24 mouse cellular contexts compared by ENCODE assay signal in genomic region chr2:143501760-143502159, GRCm38 (mm10). TPM values are rescaled to one million over a fixed set of nuclear protein-coding genes. Genes with fewer than 3 reads are reported as not detected.
DNase-seq lines count a peak whose midpoint lies in the region; ATAC-seq and TF ChIP-seq lines count a peak whose summit lies in the region.
"Had no signal": no experiment of that assay in that cellular context is flagged by ENCODE, and none has a peak within 500 bp of the region (broad histone marks: within the 10 kb centered on the region; RNA-seq: fewer than 3 reads in every experiment).

No protein-coding gene starts in this region.

- H3K9ac ChIP-seq in forebrain, embryonic 14.5 days (ENCODE audit: low read length): no peak overlapping the region
- H3K9ac ChIP-seq in forebrain, embryonic 13.5 days: no peak overlapping the region
- H3K9ac ChIP-seq in liver, postnatal 0 days (replicated peaks): no peak overlapping the region
- H3K9ac ChIP-seq in liver, embryonic 12.5 days: no peak overlapping the region
- no peak overlapping the region for H3K9ac ChIP-seq in midbrain, embryonic 12.5 days (replicated peaks)
- H3K9ac ChIP-seq in midbrain, embryonic 15.5 days: no peak overlapping the region
- H3K9ac ChIP-seq: embryonic facial prominence, embryonic 15.5 days; hindbrain, embryonic 15.5 days had no signal

- no peaks in the 10 kb centered on the region for H3K36me3 ChIP-seq in forebrain, embryonic 14.5 days (ENCODE audit: control insufficient read depth, insufficient read depth, low read length)
- no peaks in the 10 kb centered on the region for H3K36me3 ChIP-seq in forebrain, embryonic 13.5 days (ENCODE audit: poor library complexity, severe bottlenecking)
- H3K36me3 ChIP-seq in liver, postnatal 0 days (replicated peaks; ENCODE audit: insufficient read depth, low read length): no peaks in the 10 kb centered on the region
- H3K36me3 ChIP-seq in liver, embryonic 12.5 days: no peaks in the 10 kb centered on the region
- no peaks in the 10 kb centered on the region for H3K36me3 ChIP-seq in midbrain, embryonic 12.5 days
- no peaks in the 10 kb centered on the region for H3K36me3 ChIP-seq in midbrain, embryonic 15.5 days (replicated peaks)
- H3K36me3 ChIP-seq: embryonic facial prominence, embryonic 15.5 days; forebrain, embryonic 10.5 days; hindbrain, embryonic 10.5 days; hindbrain, embryonic 15.5 days had no signal

- H3K27me3 ChIP-seq in forebrain, embryonic 14.5 days (replicated peaks; ENCODE audit: control insufficient read depth, insufficient read depth, low read length): no peaks in the 10 kb centered on the region
- H3K27me3 ChIP-seq in forebrain, embryonic 13.5 days: no peaks in the 10 kb centered on the region
- H3K27me3 ChIP-seq in liver, postnatal 0 days (ENCODE audit: insufficient read depth, low read length): no peaks in the 10 kb centered on the region
- no peaks in the 10 kb centered on the region for H3K27me3 ChIP-seq in liver, embryonic 12.5 days (replicated peaks)
- no peaks in the 10 kb centered on the region for H3K27me3 ChIP-seq in midbrain, embryonic 12.5 days
- H3K27me3 ChIP-seq in midbrain, embryonic 15.5 days (replicated peaks): no peaks in the 10 kb centered on the region
- H3K27me3 ChIP-seq: embryonic facial prominence, embryonic 15.5 days; hindbrain, embryonic 15.5 days; Patski had no signal

- peak; percentile 8 for DNase-seq in forebrain, embryonic 14.5 days (ENCODE audit: low spot score)
- no peak for DNase-seq in liver, postnatal 0 days
- DNase-seq in ovary, postnatal 14 days (ENCODE audit: low spot score): no peak
- DNase-seq in thymus, postnatal 10 days (ENCODE audit: low spot score in 2 of 2): no peak
- DNase-seq: adrenal gland, adult 2 months; adrenal gland, postnatal 25 days; cerebellum, adult 11 months; cerebellum, adult 8-10 months; cerebellum, postnatal 25 days; gastrocnemius, postnatal 10 days; heart, adult 2 months had no signal

- H3K4me1 ChIP-seq in forebrain, embryonic 14.5 days (ENCODE audit: control insufficient read depth, insufficient read depth, low read length): no peaks in the 10 kb centered on the region
- H3K4me1 ChIP-seq in forebrain, embryonic 13.5 days: no peaks in the 10 kb centered on the region
- H3K4me1 ChIP-seq in liver, postnatal 0 days (ENCODE audit: insufficient read depth): no peaks in the 10 kb centered on the region
- no peaks in the 10 kb centered on the region for H3K4me1 ChIP-seq in liver, embryonic 12.5 days
- peaks cover 8% of the 10 kb centered on the region; the same call in 1 of the 2 replicates for H3K4me1 ChIP-seq in midbrain, embryonic 12.5 days
- H3K4me1 ChIP-seq in midbrain, embryonic 15.5 days: peaks cover 11% of the 10 kb centered on the region
- H3K4me1 ChIP-seq: embryonic facial prominence, embryonic 15.5 days; forebrain, embryonic 10.5 days; hindbrain, embryonic 10.5 days; hindbrain, embryonic 15.5 days had no signal

- no peak overlapping the region for H3K4me3 ChIP-seq in forebrain, embryonic 14.5 days (ENCODE audit: low read depth, low read length)
- H3K4me3 ChIP-seq in forebrain, embryonic 13.5 days: no peak overlapping the region
- no peak overlapping the region for H3K4me3 ChIP-seq in liver, postnatal 0 days (ENCODE audit: low read depth, low read length)
- H3K4me3 ChIP-seq in liver, embryonic 12.5 days: no peak overlapping the region
- no peak overlapping the region for H3K4me3 ChIP-seq in midbrain, embryonic 12.5 days
- no peak overlapping the region for H3K4me3 ChIP-seq in midbrain, embryonic 15.5 days
- H3K4me3 ChIP-seq: embryonic facial prominence, embryonic 15.5 days; erythroblast, embryonic 14.5 days; forebrain, embryonic 10.5 days; heart, adult 2 months; hindbrain, embryonic 10.5 days; hindbrain, embryonic 15.5 days had no signal

- no peak for TF ChIP-seq CTCF in liver, postnatal 0 days (IDR thresholded peaks at IDR 0.05; ENCODE audit: low read depth)

- no peak for TF ChIP-seq EP300 in liver, postnatal 0 days (IDR thresholded peaks at IDR 0.05; ENCODE audit: low read depth)

- no peak overlapping the region for H3K27ac ChIP-seq in forebrain, embryonic 14.5 days (ENCODE audit: low read depth, low read length)
- H3K27ac ChIP-seq in forebrain, embryonic 13.5 days: no peak overlapping the region
- H3K27ac ChIP-seq in liver, postnatal 0 days (ENCODE audit: low read depth): no peak overlapping the region
- no peak overlapping the region for H3K27ac ChIP-seq in liver, embryonic 12.5 days
- H3K27ac ChIP-seq in midbrain, embryonic 12.5 days (replicated peaks): peak overlapping the region; percentile 49
- peak overlapping the region; percentile 57 for H3K27ac ChIP-seq in midbrain, embryonic 15.5 days
- H3K27ac ChIP-seq: embryonic facial prominence, embryonic 15.5 days; forebrain, embryonic 10.5 days; heart, adult 2 months; hindbrain, embryonic 10.5 days; hindbrain, embryonic 15.5 days had no signal

- no peaks in the 10 kb centered on the region for H3K9me3 ChIP-seq in forebrain, embryonic 14.5 days (replicated peaks; ENCODE audit: control insufficient read depth, low read length)
- H3K9me3 ChIP-seq in forebrain, embryonic 13.5 days (replicated peaks): no peaks in the 10 kb centered on the region
- no peaks in the 10 kb centered on the region for H3K9me3 ChIP-seq in liver, postnatal 0 days (ENCODE audit: low read length)
- no peaks in the 10 kb centered on the region for H3K9me3 ChIP-seq in liver, embryonic 12.5 days (replicated peaks)
- H3K9me3 ChIP-seq in midbrain, embryonic 12.5 days: no peaks in the 10 kb centered on the region
- H3K9me3 ChIP-seq in midbrain, embryonic 15.5 days: no peaks in the 10 kb centered on the region
- H3K9me3 ChIP-seq: embryonic facial prominence, embryonic 15.5 days; forebrain, embryonic 10.5 days; hindbrain, embryonic 10.5 days; hindbrain, embryonic 15.5 days had no signal

- no peak for ATAC-seq in forebrain, embryonic 14.5 days
- no peak for ATAC-seq in forebrain, embryonic 13.5 days
- 0 out of 2 replicates have a peak, but pooled peaks have one; percentile 15 for ATAC-seq in liver, postnatal 0 days
- no peak for ATAC-seq in liver, embryonic 12.5 days
- peak; percentile 72 for ATAC-seq in midbrain, embryonic 12.5 days (ENCODE audit: low FRiP score, low read depth)
- ATAC-seq in midbrain, embryonic 15.5 days (replicated peaks): peak; percentile 77
- ATAC-seq: forebrain, embryonic 16.5 days; inflammation-experienced regulatory T-cells, adult 6 months; Patski had no signal

- H3K4me2 ChIP-seq in forebrain, embryonic 14.5 days (ENCODE audit: low read length): no peak overlapping the region
- H3K4me2 ChIP-seq in forebrain, embryonic 13.5 days: no peak overlapping the region
- no peak overlapping the region for H3K4me2 ChIP-seq in liver, postnatal 0 days (ENCODE audit: low read depth, low read length)
- H3K4me2 ChIP-seq in liver, embryonic 12.5 days: no peak overlapping the region
- no peak overlapping the region for H3K4me2 ChIP-seq in midbrain, embryonic 12.5 days (replicated peaks)
- no peak overlapping the region for H3K4me2 ChIP-seq in midbrain, embryonic 15.5 days
- H3K4me2 ChIP-seq: embryonic facial prominence, embryonic 15.5 days; heart, embryonic 11.5 days; hindbrain, embryonic 15.5 days had no signal

- 66% methylated on average over 5 of the region's 5 CpGs for WGBS in forebrain, embryonic 14.5 days
- 63% methylated on average over 5 of the region's 5 CpGs for WGBS in forebrain, embryonic 13.5 days
- 37% methylated on average over 5 of the region's 5 CpGs for WGBS in liver, postnatal 0 days (ENCODE audit: insufficient replicate concordance)
- 35% methylated on average over 5 of the region's 5 CpGs for WGBS in liver, embryonic 12.5 days (ENCODE audit: insufficient replicate concordance)
- 42% methylated on average over 5 of the region's 5 CpGs for WGBS in midbrain, embryonic 12.5 days
- 27% methylated on average over 5 of the region's 5 CpGs for WGBS in midbrain, embryonic 15.5 days

RNA-seq across cellular contexts. Expression of gene Pcsk2, which starts 44.2 kb away (rescaled TPM):
- polyA plus RNA-seq in forebrain, embryonic 14.5 days (2014; fragmentation: Nextera tagmentation; extraction: Ambion mirVana): 11.4 and 13.5 TPM in 2 replicates
- 6.4 and 7.2 TPM in 2 replicates for polyA plus RNA-seq in forebrain, embryonic 13.5 days (2015; fragmentation: Nextera tagmentation; extraction: Ambion mirVana)
- polyA plus RNA-seq in liver, postnatal 0 days (2015; fragmentation: Nextera tagmentation; extraction: Ambion mirVana): not detected in 2 replicates
- 0.07 and 0.12 TPM in 2 replicates for polyA plus RNA-seq in liver, embryonic 12.5 days (2016; fragmentation: Nextera tagmentation; extraction: Ambion mirVana)
- 12.7 and 14.3 TPM in 2 replicates for polyA plus RNA-seq in midbrain, embryonic 12.5 days (2016; fragmentation: Nextera tagmentation; extraction: Ambion mirVana)
- polyA plus RNA-seq in midbrain, embryonic 15.5 days (2015; fragmentation: Nextera tagmentation; extraction: Ambion mirVana): 30.0 and 30.6 TPM in 2 replicates
- polyA plus RNA-seq: erythroblast, embryonic 14.5 days; heart, adult 2 months; inflammation-experienced regulatory T-cells, adult 6 months; Patski had no signal

Comparison
In these comparisons a context has a peak if more than half of its experiments do, and no peak if none do; other contexts are left out.
1. ATAC-seq: peak in liver, postnatal 0 days (single experiment), midbrain, embryonic 12.5 days (single experiment) and midbrain, embryonic 15.5 days (single experiment); none in forebrain, embryonic 14.5 days (single experiment), forebrain, embryonic 13.5 days (single experiment) and liver, embryonic 12.5 days (single experiment).
2. H3K27ac ChIP-seq: peak in midbrain, embryonic 12.5 days (single experiment) and midbrain, embryonic 15.5 days (single experiment); none in forebrain, embryonic 14.5 days (single experiment), forebrain, embryonic 13.5 days (single experiment), liver, postnatal 0 days (single experiment) and liver, embryonic 12.5 days (single experiment).